ENCODE assay signal across 23 mouse cellular contexts in genomic region chr4:65674267-65674978, GRCm38 (mm10).
A peak's percentile ranks its signal among the peaks of the same experiment; 100 is the strongest.
DNase-seq lines count a peak whose midpoint lies in the region; ATAC-seq and TF ChIP-seq lines count a peak whose summit lies in the region.
"Had no signal": no experiment of that assay in that cellular context is flagged by ENCODE, and none has a peak within 500 bp of the region (broad histone marks: within the 10 kb centered on the region; RNA-seq: fewer than 3 reads in every experiment).

No protein-coding gene starts in this region.

- no peak for TF ChIP-seq POLR2A in brain, embryonic 14.5 days (IDR thresholded peaks at IDR 0.05; ENCODE audit: borderline replicate concordance, extremely low read depth, insufficient read depth, insufficient read length, poor library complexity, severe bottlenecking)

- H3K9ac ChIP-seq in hindbrain, embryonic 15.5 days = no peak overlapping the region
- H3K9ac ChIP-seq: heart, embryonic 12.5 days; hindbrain, embryonic 13.5 days; kidney, embryonic 15.5 days; liver, embryonic 13.5 days; lung, embryonic 14.5 days; midbrain, embryonic 13.5 days had no signal

- 70% methylated on average over 4 of the region's 4 CpGs for WGBS in hindbrain, embryonic 15.5 days
- 94% methylated on average over 4 of the region's 4 CpGs for WGBS in hindbrain, embryonic 10.5 days

- no peak overlapping the region for H3K4me3 ChIP-seq in hindbrain, embryonic 15.5 days
- no peak overlapping the region for H3K4me3 ChIP-seq in hindbrain, embryonic 10.5 days
- H3K4me3 ChIP-seq: embryonic facial prominence, embryonic 10.5 days; heart, embryonic 12.5 days; hindbrain, embryonic 13.5 days; kidney, embryonic 15.5 days; liver, embryonic 13.5 days; midbrain, embryonic 13.5 days had no signal

- no peak for TF ChIP-seq CTCF in brain, embryonic 14.5 days (IDR thresholded peaks at IDR 0.05; ENCODE audit: borderline replicate concordance, extremely low read depth, insufficient read depth, insufficient read length)

- ATAC-seq in hindbrain, embryonic 15.5 days (ENCODE audit: low FRiP score, low read depth) = 0 out of 2 replicates have a peak, but pooled peaks have one; percentile 27
- no peak for ATAC-seq in erythroid progenitor cell, adult 5-6 weeks (replicated peaks; ENCODE audit: low FRiP score, poor library complexity, severe bottlenecking)
- ATAC-seq: activated CD4-positive, CD25-positive, alpha-beta regulatory T cell, adult 4 months; forebrain, embryonic 16.5 days; intestine, postnatal 0 days; midbrain, embryonic 13.5 days had no signal

- no peaks in the 10 kb centered on the region; the same call in 1 of the 2 replicates for H3K4me1 ChIP-seq in hindbrain, embryonic 15.5 days (replicated peaks)
- H3K4me1 ChIP-seq in hindbrain, embryonic 10.5 days (replicated peaks) = peaks cover 8% of the 10 kb centered on the region
- H3K4me1 ChIP-seq: kidney, embryonic 15.5 days; liver, embryonic 13.5 days had no signal

- H3K36me3 ChIP-seq in hindbrain, embryonic 15.5 days = no peaks in the 10 kb centered on the region
- no peaks in the 10 kb centered on the region for H3K36me3 ChIP-seq in hindbrain, embryonic 10.5 days
- H3K36me3 ChIP-seq: embryonic facial prominence, embryonic 10.5 days; heart, embryonic 12.5 days; hindbrain, embryonic 13.5 days; kidney, embryonic 15.5 days; liver, embryonic 13.5 days; midbrain, embryonic 13.5 days had no signal

- no peaks in the 10 kb centered on the region for H3K9me3 ChIP-seq in hindbrain, embryonic 15.5 days
- no peaks in the 10 kb centered on the region for H3K9me3 ChIP-seq in hindbrain, embryonic 10.5 days
- H3K9me3 ChIP-seq: embryonic facial prominence, embryonic 10.5 days; heart, embryonic 12.5 days; hindbrain, embryonic 13.5 days; kidney, embryonic 15.5 days; liver, embryonic 13.5 days; midbrain, embryonic 13.5 days had no signal

- no peak overlapping the region for H3K27ac ChIP-seq in hindbrain, embryonic 15.5 days (replicated peaks)
- no peak overlapping the region for H3K27ac ChIP-seq in hindbrain, embryonic 10.5 days
- H3K27ac ChIP-seq: embryonic facial prominence, embryonic 10.5 days; hindbrain, embryonic 13.5 days; kidney, embryonic 15.5 days; liver, embryonic 13.5 days; midbrain, embryonic 13.5 days had no signal

- no peak for DNase-seq in hindbrain, embryonic 10.5 days (ENCODE audit: low spot score)
- peak; percentile 43 for DNase-seq in brain, embryonic 14.5 days (ENCODE audit: low read depth)
- peak; percentile 87 for DNase-seq in cerebellum, adult 11-12 months
- peak; percentile 64 to 65 for DNase-seq in cerebellum, postnatal 10 days
- no peak for DNase-seq in retina, postnatal 1 day
- DNase-seq: adrenal gland, adult 8-10 months; gastrocnemius, postnatal 14 days; heart, adult 18-20 months; heart, postnatal 10 days; kidney, postnatal 4 days; liver, embryonic 13.5 days; lung, embryonic 14.5 days; right cerebral cortex, postnatal 25 days had no signal

- no peak overlapping the region for H3K4me2 ChIP-seq in hindbrain, embryonic 15.5 days
- H3K4me2 ChIP-seq: heart, embryonic 12.5 days; hindbrain, embryonic 13.5 days; kidney, embryonic 15.5 days; liver, embryonic 13.5 days; lung, embryonic 14.5 days; midbrain, embryonic 13.5 days had no signal

- no peaks in the 10 kb centered on the region for H3K27me3 ChIP-seq in hindbrain, embryonic 15.5 days
- no peaks in the 10 kb centered on the region for H3K27me3 ChIP-seq in hindbrain, embryonic 10.5 days (ENCODE audit: insufficient read depth, poor library complexity, severe bottlenecking)
- H3K27me3 ChIP-seq: heart, embryonic 12.5 days; hindbrain, embryonic 13.5 days; kidney, embryonic 15.5 days; liver, embryonic 13.5 days; midbrain, embryonic 13.5 days had no signal

Comparison
In these comparisons a context has a peak if more than half of its experiments do, and no peak if none do; other contexts are left out.
1. DNase-seq: peak in brain, embryonic 14.5 days (single experiment), cerebellum, adult 11-12 months (single experiment) and cerebellum, postnatal 10 days (2 of 2); none in hindbrain, embryonic 10.5 days (single experiment) and retina, postnatal 1 day (single experiment).